Mouse (Mus musculus): ENCODE data around the gene Ccdc151. TPM values are rescaled to one million over a fixed set of nuclear protein-coding genes. Genes with fewer than 3 reads are reported as not detected.

Gene Ccdc151
- polyA plus RNA-seq, 1 experiment: 0.13 TPM

DNA sequence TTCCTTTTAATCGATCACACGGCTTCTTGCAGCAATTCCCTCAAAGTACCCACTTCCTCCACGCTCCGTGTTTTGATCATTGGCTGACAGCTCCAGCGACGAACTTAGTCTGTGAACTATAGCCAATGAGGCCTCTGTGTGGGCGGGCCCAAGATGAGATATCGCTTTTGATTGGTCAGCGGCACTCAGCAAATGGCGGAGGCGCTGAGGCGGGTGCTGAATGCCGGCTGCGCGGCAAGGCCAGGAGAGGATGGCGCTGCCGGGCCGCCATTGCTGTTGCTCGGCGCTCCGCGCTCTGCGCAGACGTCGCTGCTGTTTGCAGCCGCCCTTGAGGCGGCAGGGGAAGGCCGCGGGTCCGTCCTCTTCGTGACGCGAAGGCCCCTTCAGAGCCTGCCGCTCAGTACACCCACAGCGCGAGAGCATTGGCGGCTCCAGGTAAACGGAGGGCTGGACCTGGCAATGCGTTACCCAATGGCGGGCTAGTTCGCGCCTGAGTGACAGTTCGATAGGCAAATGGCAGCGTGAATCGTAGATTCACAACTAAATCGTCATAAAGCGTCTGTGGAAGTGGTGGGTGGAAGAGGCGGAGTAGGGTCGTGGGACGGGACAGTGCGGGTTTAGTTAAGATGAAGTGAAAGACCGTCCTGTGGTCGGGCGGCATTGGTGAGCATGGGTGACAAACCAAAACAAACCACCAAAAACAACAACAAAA is 46.7 kb downstream of the Ccdc151 start, which contains the start of gene Swsap1:
Swsap1 (plus strand) TSS at position 186 of the 712 bp plus-strand sequence.
- Histone ChIP-seq H3K27me3 (ENCODE audit: control insufficient read depth, insufficient read depth, insufficient read length) (no peaks in the 10 kb centered on the region), H3K4me3 (peak within 1 kb of the TSS; percentile 39), H3K79me2 (ENCODE audit: control insufficient read depth, insufficient read depth) (no peaks in the 10 kb centered on the region), H3ac (ENCODE audit: control insufficient read depth, insufficient read length) (peak within 1 kb of the TSS; percentile 91), H3K4me2 (ENCODE audit: low read depth) (peak within 1 kb of the TSS; percentile 96), H3K36me3 (ENCODE audit: control insufficient read depth, insufficient read depth) (no peaks in the 10 kb centered on the region)
- peak; percentile 9 for TF ChIP-seq SRF (IDR thresholded peaks at IDR 0.05; ENCODE audit: control insufficient read depth, insufficient read length, low read depth)
- peak; percentile 70 for TF ChIP-seq POLR2A (IDR thresholded peaks at IDR 0.05; ENCODE audit: insufficient read length, low read depth)
- peak; percentile 58 for TF ChIP-seq POLR2AphosphoS2 (IDR thresholded peaks at IDR 0.05; ENCODE audit: insufficient read length, low read depth)
- TF ChIP-seq USF1 (IDR thresholded peaks at IDR 0.05; ENCODE audit: low read depth): no peak
- no peak for TF ChIP-seq MYOD1 (IDR thresholded peaks at IDR 0.05; ENCODE audit: control insufficient read depth in 1 of 3, insufficient read length in 2 of 3, low read depth in 2 of 3)

DNA sequence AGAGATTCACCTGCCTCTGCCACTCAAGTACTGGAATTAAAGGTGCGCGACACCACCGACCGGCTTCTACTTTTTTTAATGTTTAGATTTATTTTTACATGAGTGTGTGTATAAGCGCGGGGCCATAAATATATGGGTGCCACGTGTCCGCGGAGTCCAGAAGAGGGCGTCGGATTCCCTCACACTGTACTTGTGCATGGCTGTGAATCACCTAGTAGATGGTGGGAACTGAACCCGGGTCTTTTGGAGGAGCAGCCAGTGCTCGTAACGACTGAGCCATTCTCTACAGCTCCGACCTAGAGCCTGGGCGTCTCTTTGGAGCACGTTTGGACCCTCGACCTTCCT is 47.2 kb downstream of the Ccdc151 start:
- Histone ChIP-seq H3ac (ENCODE audit: control insufficient read depth, insufficient read length) (peak overlapping the region; percentile 91), H3K4me3 (peak overlapping the region; percentile 39), H3K27me3 (ENCODE audit: control insufficient read depth, insufficient read depth, insufficient read length) (no peaks in the 10 kb centered on the region), H3K36me3 (ENCODE audit: control insufficient read depth, insufficient read depth) (no peaks in the 10 kb centered on the region), H3K4me2 (ENCODE audit: low read depth) (peak overlapping the region; percentile 60), H3K79me2 (ENCODE audit: control insufficient read depth, insufficient read depth) (no peaks in the 10 kb centered on the region)
- TF ChIP-seq MAX (IDR thresholded peaks at IDR 0.05; ENCODE audit: low read depth): no peak
- TF ChIP-seq TCF12 (IDR thresholded peaks at IDR 0.05; ENCODE audit: insufficient read depth, poor library complexity, severe bottlenecking): no peak
- peak; percentile 30 for TF ChIP-seq USF1 (IDR thresholded peaks at IDR 0.05; ENCODE audit: low read depth)
- TF ChIP-seq E2F4 (IDR thresholded peaks at IDR 0.05; ENCODE audit: insufficient read depth): no peak
- TF ChIP-seq MYOG (IDR thresholded peaks at IDR 0.05; ENCODE audit: control insufficient read depth in 1 of 3, insufficient read depth in 1 of 3, insufficient read length in 2 of 3, low read depth in 2 of 3): no peak

- Histone ChIP-seq H3K4me3 (peak overlapping the region; percentile 39), H3K79me2 (ENCODE audit: control insufficient read depth, insufficient read depth) (no peaks in the 10 kb centered on the region), H3K4me2 (ENCODE audit: low read depth) (peak overlapping the region; percentile 60), H3K27me3 (ENCODE audit: control insufficient read depth, insufficient read depth, insufficient read length) (no peaks in the 10 kb centered on the region), H3ac (ENCODE audit: control insufficient read depth, insufficient read length) (peak overlapping the region; percentile 91), H3K36me3 (ENCODE audit: control insufficient read depth, insufficient read depth) (no peaks in the 10 kb centered on the region)
- TF ChIP-seq MYOD1 (IDR thresholded peaks at IDR 0.05; ENCODE audit: control insufficient read depth in 1 of 3, insufficient read length in 2 of 3, low read depth in 2 of 3) (no peak), E2F4 (IDR thresholded peaks at IDR 0.05; ENCODE audit: insufficient read depth) (no peak), MAX (IDR thresholded peaks at IDR 0.05; ENCODE audit: low read depth) (no peak), TCF12 (IDR thresholded peaks at IDR 0.05; ENCODE audit: insufficient read depth, poor library complexity, severe bottlenecking) (no peak), REST (IDR thresholded peaks at IDR 0.05; ENCODE audit: insufficient read depth, insufficient read length) (no peak), MYOG (IDR thresholded peaks at IDR 0.05; ENCODE audit: control insufficient read depth in 1 of 3, insufficient read depth in 1 of 3, insufficient read length in 2 of 3, low read depth in 2 of 3) (no peak), TCF3 (IDR thresholded peaks at IDR 0.05; ENCODE audit: insufficient read length, low read depth) (no peak), CEBPB (IDR thresholded peaks at IDR 0.05; ENCODE audit: insufficient read depth, poor library complexity, severe bottlenecking) (no peak), USF1 (IDR thresholded peaks at IDR 0.05; ENCODE audit: low read depth) (no peak), POLR2A (IDR thresholded peaks at IDR 0.05; ENCODE audit: insufficient read length, low read depth) (no peak)
These were observed 47.8 kb downstream of the Ccdc151 start for GRCm38 (mm10) chr9:21954635-21955034.

DNA sequence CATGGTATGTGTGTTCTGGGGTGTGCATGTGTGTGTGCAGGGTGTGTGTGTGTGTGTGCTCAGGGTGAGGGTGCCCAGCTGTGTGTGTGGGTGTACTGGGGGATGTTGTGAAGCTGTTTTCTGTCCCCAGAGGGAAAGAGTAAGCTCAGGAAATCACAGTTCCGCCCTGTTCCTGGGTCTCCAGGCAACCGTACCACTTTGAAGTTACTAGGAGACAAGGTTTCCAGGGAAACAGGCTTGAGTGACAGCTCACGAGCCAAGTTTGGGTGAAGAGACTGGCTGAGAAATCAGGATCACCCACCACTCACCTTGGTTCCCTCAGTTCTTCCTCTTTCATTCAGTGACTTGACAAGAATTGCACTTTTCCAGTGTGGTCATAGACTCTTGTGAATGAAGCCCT is 48.8 kb downstream of the Ccdc151 start:
- TF ChIP-seq TCF12 (IDR thresholded peaks at IDR 0.05; ENCODE audit: insufficient read depth, poor library complexity, severe bottlenecking) (no peak), POLR2AphosphoS2 (IDR thresholded peaks at IDR 0.05; ENCODE audit: insufficient read length, low read depth) (no peak), MAX (IDR thresholded peaks at IDR 0.05; ENCODE audit: low read depth) (no peak), CEBPB (IDR thresholded peaks at IDR 0.05; ENCODE audit: insufficient read depth, poor library complexity, severe bottlenecking) (no peak), POLR2A (IDR thresholded peaks at IDR 0.05; ENCODE audit: insufficient read length, low read depth) (no peak), SRF (IDR thresholded peaks at IDR 0.05; ENCODE audit: control insufficient read depth, insufficient read length, low read depth) (no peak), TCF3 (IDR thresholded peaks at IDR 0.05; ENCODE audit: insufficient read length, low read depth) (no peak), MYOG (IDR thresholded peaks at IDR 0.05; ENCODE audit: control insufficient read depth in 1 of 3, insufficient read depth in 1 of 3, insufficient read length in 2 of 3, low read depth in 2 of 3) (no peak), USF1 (IDR thresholded peaks at IDR 0.05; ENCODE audit: low read depth) (no peak), E2F4 (IDR thresholded peaks at IDR 0.05; ENCODE audit: insufficient read depth) (no peak)
- H3K4me2 ChIP-seq (ENCODE audit: low read depth): no peak overlapping the region

GRCm38 (mm10) chr9:21951977-21952376 is 50.5 kb downstream of the Ccdc151 start:
- Histone ChIP-seq H3K4me2 (ENCODE audit: low read depth) (no peak overlapping the region), H3K36me3 (ENCODE audit: control insufficient read depth, insufficient read depth) (no peaks in the 10 kb centered on the region), H3ac (ENCODE audit: control insufficient read depth, insufficient read length) (no peak overlapping the region), H3K4me3 (no peak overlapping the region), H3K79me2 (ENCODE audit: control insufficient read depth, insufficient read depth) (no peaks in the 10 kb centered on the region), H3K27me3 (ENCODE audit: control insufficient read depth, insufficient read depth, insufficient read length) (no peaks in the 10 kb centered on the region)
- TF ChIP-seq POLR2AphosphoS2 (IDR thresholded peaks at IDR 0.05; ENCODE audit: insufficient read length, low read depth) (no peak), MYOG (IDR thresholded peaks at IDR 0.05; ENCODE audit: control insufficient read depth in 1 of 3, insufficient read depth in 1 of 3, insufficient read length in 2 of 3, low read depth in 2 of 3) (no peak), MYOD1 (IDR thresholded peaks at IDR 0.05; ENCODE audit: control insufficient read depth in 1 of 3, insufficient read length in 2 of 3, low read depth in 2 of 3) (no peak), SRF (IDR thresholded peaks at IDR 0.05; ENCODE audit: control insufficient read depth, insufficient read length, low read depth) (no peak), TCF12 (IDR thresholded peaks at IDR 0.05; ENCODE audit: insufficient read depth, poor library complexity, severe bottlenecking) (no peak), MAX (IDR thresholded peaks at IDR 0.05; ENCODE audit: low read depth) (no peak), CEBPB (IDR thresholded peaks at IDR 0.05; ENCODE audit: insufficient read depth, poor library complexity, severe bottlenecking) (no peak), USF1 (IDR thresholded peaks at IDR 0.05; ENCODE audit: low read depth) (no peak)

More for the DNA sequence above, 48.8 kb downstream of the Ccdc151 start:
- Histone ChIP-seq H3K27me3 (ENCODE audit: control insufficient read depth, insufficient read depth, insufficient read length) (no peaks in the 10 kb centered on the region), H3K4me3 (no peak overlapping the region), H3K79me2 (ENCODE audit: control insufficient read depth, insufficient read depth) (no peaks in the 10 kb centered on the region), H3ac (ENCODE audit: control insufficient read depth, insufficient read length) (no peak overlapping the region), H3K36me3 (ENCODE audit: control insufficient read depth, insufficient read depth) (no peaks in the 10 kb centered on the region)

Measured in myocyte (in vitro differentiated cells).